Mouse (Mus musculus) testis, adult 2 months (tissue): ENCODE data around the gene Matn3.

Experiments used
- CTCF ChIP-seq: fragments of 200-500 bp; IDR thresholded peaks from 2 replicates; pipeline ENCODE4 v1.5.1; 2012; ENCODE audit warnings: low read depth, mild to moderate bottlenecking, inconsistent platforms, low read length, moderate library complexity; ENCODE audit not compliant: control insufficient read depth, insufficient read depth, insufficient replicate concordance
- POLR2A ChIP-seq: fragments of 200-500 bp; IDR thresholded peaks from 2 replicates; pipeline ENCODE4 v1.6.1; 2012; ENCODE audit warnings: low read depth, mild to moderate bottlenecking, inconsistent platforms, low read length, moderate library complexity; ENCODE audit not compliant: control insufficient read depth

GRCm38 (mm10) chr12:8940011-8941005 lies 7.4 kb upstream of the Matn3 start:
- TF ChIP-seq CTCF (no peak), POLR2A (no peak)
